Mouse (Mus musculus) embryo, embryonic 11 days (tissue): ENCODE measurements around the gene Jazf1.

ENCODE experiments used
- DNase-seq: peaks from one replicate; pipeline ENCODE4 v3.0.0-alpha.2; 2015

Gene Jazf1

GRCm38 (mm10) chr6:53006032-53006431 is 62.4 kb downstream of the Jazf1 start:
- DNase-seq = no peak

- DNase-seq = no peak
Measured at GRCm38 (mm10) chr6:53005544-53005943, 62.9 kb downstream of the Jazf1 start.

- DNase-seq = no peak
Measured at GRCm38 (mm10) chr6:52990816-52991215, 77.6 kb downstream of the Jazf1 start.

GRCm38 (mm10) chr6:52987905-52988640 is 80.4 kb downstream of the Jazf1 start:
- no peak for DNase-seq

GRCm38 (mm10) chr6:52987391-52987790 is 81.0 kb downstream of the Jazf1 start:
- peak; percentile 78 for DNase-seq

- DNase-seq = no peak
Measured at GRCm38 (mm10) chr6:52982175-52982574, 86.3 kb downstream of the Jazf1 start.

GRCm38 (mm10) chr6:52979503-52979902 is 88.9 kb downstream of the Jazf1 start:
- no peak for DNase-seq

GRCm38 (mm10) chr6:52973351-52973750 is 95.1 kb downstream of the Jazf1 start:
- no peak for DNase-seq

GRCm38 (mm10) chr6:52972138-52972537 is 96.3 kb downstream of the Jazf1 start:
- no peak for DNase-seq

- DNase-seq = peak; percentile 85
Measured at GRCm38 (mm10) chr6:52969717-52970261, 98.6 kb downstream of the Jazf1 start.

- DNase-seq = peak; percentile 58
Measured at GRCm38 (mm10) chr6:52968346-52968891, 100.0 kb downstream of the Jazf1 start.

GRCm38 (mm10) chr6:52967557-52968270 is 100.7 kb downstream of the Jazf1 start:
- peak; percentile 66 for DNase-seq

- DNase-seq = no peak
Measured at GRCm38 (mm10) chr6:52966001-52966400, 102.4 kb downstream of the Jazf1 start.

GRCm38 (mm10) chr6:52965340-52965739 is 103.1 kb downstream of the Jazf1 start:
- no peak for DNase-seq

GRCm38 (mm10) chr6:52963840-52964690 is 104.4 kb downstream of the Jazf1 start:
- DNase-seq = no peak

- DNase-seq = no peak
Measured at GRCm38 (mm10) chr6:52963430-52963732, 105.0 kb downstream of the Jazf1 start.

- DNase-seq = no peak
Measured at GRCm38 (mm10) chr6:52962600-52963429, 105.6 kb downstream of the Jazf1 start.

- no peak for DNase-seq
Measured at GRCm38 (mm10) chr6:52961660-52962490, 106.6 kb downstream of the Jazf1 start.

GRCm38 (mm10) chr6:52957730-52958129 is 110.7 kb downstream of the Jazf1 start:
- DNase-seq = peak; percentile 83

- DNase-seq = no peak
Measured at GRCm38 (mm10) chr6:52956131-52956530, 112.3 kb downstream of the Jazf1 start.

- no peak for DNase-seq
Measured at GRCm38 (mm10) chr6:52955304-52955703, 113.1 kb downstream of the Jazf1 start.
